Mouse (Mus musculus): Measurements from ENCODE around the gene Plcxd2.

GRCm38 (mm10) chr16:45963837-45964236 is 46.2 kb downstream of the Plcxd2 start:
- no peak for TF ChIP-seq CTCF (IDR thresholded peaks at IDR 0.05)
- no peak for TF ChIP-seq EP300 (IDR thresholded peaks at IDR 0.05)
